Mouse (Mus musculus) embryo, embryonic 9.5 days (tissue): ENCODE measurements around the gene Wdr72.

ENCODE experiments used
- DNase-seq: peaks from one replicate; pipeline ENCODE4 v3.0.0-alpha.2; 2017; ENCODE audit errors: extremely low spot score

The Wdr72 gene

GRCm38 (mm10) chr9:74109761-74110460 lies at the start of gene Wdr72:
Gene Wdr72, plus strand, starts transcription at chr9:74110356.
- DNase-seq = peak; percentile 42

GRCm38 (mm10) chr9:74066278-74066677 lies 43.9 kb upstream of the Wdr72 start:
- peak; percentile 16 for DNase-seq

GRCm38 (mm10) chr9:74066766-74067165 lies 43.4 kb upstream of the Wdr72 start:
- DNase-seq = no peak

- no peak for DNase-seq
Measured at GRCm38 (mm10) chr9:74075958-74076357, 34.2 kb upstream of the Wdr72 start.

GRCm38 (mm10) chr9:74078458-74078857 lies 31.7 kb upstream of the Wdr72 start:
- DNase-seq = no peak

- peak; percentile 4 for DNase-seq
Measured at GRCm38 (mm10) chr9:74080241-74080640, 29.9 kb upstream of the Wdr72 start.

- no peak for DNase-seq
Measured at GRCm38 (mm10) chr9:74101591-74101990, 8.6 kb upstream of the Wdr72 start.

GRCm38 (mm10) chr9:74102615-74103014 lies 7.5 kb upstream of the Wdr72 start:
- no peak for DNase-seq

- DNase-seq = peak; percentile 10
Measured at GRCm38 (mm10) chr9:74110461-74110816, 283 bp downstream of the Wdr72 start.

GRCm38 (mm10) chr9:74112526-74112925 lies 2.4 kb downstream of the Wdr72 start:
- DNase-seq = no peak

- DNase-seq = no peak
Measured at GRCm38 (mm10) chr9:74126222-74126621, 16.1 kb downstream of the Wdr72 start.

- no peak for DNase-seq
Measured at GRCm38 (mm10) chr9:74134010-74134409, 23.9 kb downstream of the Wdr72 start.

- DNase-seq = peak; percentile 58
Measured at GRCm38 (mm10) chr9:74141864-74142263, 31.7 kb downstream of the Wdr72 start.

- DNase-seq = no peak
Measured at GRCm38 (mm10) chr9:74142705-74143104, 32.5 kb downstream of the Wdr72 start.

GRCm38 (mm10) chr9:74145203-74145602 lies 35.0 kb downstream of the Wdr72 start:
- DNase-seq = no peak

GRCm38 (mm10) chr9:74148306-74148705 lies 38.1 kb downstream of the Wdr72 start:
- no peak for DNase-seq

GRCm38 (mm10) chr9:74160361-74160933 lies 50.3 kb downstream of the Wdr72 start:
- no peak for DNase-seq

- DNase-seq = no peak
Measured at GRCm38 (mm10) chr9:74165697-74166096, 55.5 kb downstream of the Wdr72 start.

- DNase-seq = no peak
Measured at GRCm38 (mm10) chr9:74169904-74170303, 59.7 kb downstream of the Wdr72 start.

GRCm38 (mm10) chr9:74186748-74187400 lies 76.7 kb downstream of the Wdr72 start:
- DNase-seq = peak; percentile 53

- DNase-seq = no peak
Measured at GRCm38 (mm10) chr9:74187401-74188029, 77.4 kb downstream of the Wdr72 start.

GRCm38 (mm10) chr9:74194898-74195297 lies 84.7 kb downstream of the Wdr72 start:
- DNase-seq = no peak

- DNase-seq = no peak
Measured at GRCm38 (mm10) chr9:74228272-74228671, 118.1 kb downstream of the Wdr72 start.
